24 mouse cellular contexts compared by ENCODE assay signal in the genomic region with DNA sequence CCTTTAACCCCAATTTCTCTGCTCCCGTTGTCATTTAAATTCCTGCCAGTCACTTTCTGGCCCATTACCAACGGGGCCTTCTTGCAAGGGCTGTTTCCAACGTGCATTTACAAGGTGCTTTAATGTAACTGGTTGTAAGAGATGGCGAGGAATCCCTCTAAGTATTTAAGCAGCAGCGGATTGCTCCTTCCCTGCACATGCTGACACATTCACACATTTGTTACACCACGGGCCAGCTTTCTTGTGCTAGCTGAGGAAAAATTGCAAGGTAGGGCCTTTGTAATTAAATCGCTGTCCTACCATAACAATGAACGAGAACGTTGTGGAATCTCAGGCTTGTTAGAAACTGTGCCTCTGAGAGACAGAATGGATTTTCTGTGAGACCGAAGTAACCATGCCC.
"Had no signal": no experiment of that assay in that cellular context is flagged by ENCODE, and none has a peak within 500 bp of the region (broad histone marks: within the 10 kb centered on the region; RNA-seq: fewer than 3 reads in every experiment).

No protein-coding gene starts in this region.

- H3K4me2 ChIP-seq: heart, embryonic 12.5 days; hindbrain, embryonic 13.5 days; hindbrain, embryonic 15.5 days; kidney, embryonic 15.5 days; limb, embryonic 15.5 days; liver, embryonic 12.5 days had no signal

- H3K27ac ChIP-seq: gastrocnemius, adult 2 months; heart, embryonic 10.5 days; hindbrain, embryonic 13.5 days; hindbrain, embryonic 15.5 days; hindbrain, postnatal 0 days; kidney, embryonic 15.5 days; kidney, postnatal 0 days; layer of hippocampus, adult 2 months; left cerebral cortex, adult 2 months; limb, embryonic 15.5 days; liver, embryonic 12.5 days; liver, embryonic 14.5 days had no signal

- H3K4me3 ChIP-seq: gastrocnemius, adult 2 months; heart, embryonic 10.5 days; heart, embryonic 12.5 days; hindbrain, embryonic 13.5 days; hindbrain, embryonic 15.5 days; kidney, embryonic 15.5 days; layer of hippocampus, adult 2 months; left cerebral cortex, adult 2 months; limb, embryonic 15.5 days; liver, embryonic 12.5 days had no signal

- H3K36me3 ChIP-seq: heart, embryonic 10.5 days; heart, embryonic 12.5 days; hindbrain, embryonic 13.5 days; hindbrain, embryonic 15.5 days; kidney, embryonic 15.5 days; limb, embryonic 15.5 days; liver, embryonic 12.5 days had no signal

- ATAC-seq: hindbrain, postnatal 0 days; intestine, embryonic 16.5 days; liver, embryonic 12.5 days had no signal

- H3K9ac ChIP-seq: heart, embryonic 12.5 days; hindbrain, embryonic 13.5 days; hindbrain, embryonic 15.5 days; kidney, embryonic 15.5 days; limb, embryonic 15.5 days; liver, embryonic 12.5 days; liver, embryonic 14.5 days had no signal

- H3K27me3 ChIP-seq: hindbrain, embryonic 13.5 days; hindbrain, embryonic 15.5 days; kidney, embryonic 15.5 days; limb, embryonic 15.5 days; liver, embryonic 12.5 days had no signal

- H3K4me1 ChIP-seq: heart, embryonic 10.5 days; heart, embryonic 12.5 days; limb, embryonic 15.5 days; liver, embryonic 12.5 days had no signal

- DNase-seq: gastrocnemius, adult 2 months; gastrocnemius, postnatal 10 days; gastrocnemius, postnatal 25 days; heart, adult 18-20 months; heart, postnatal 10 days; heart, postnatal 36 days; kidney, adult 11 months; kidney, adult 2 months; kidney, adult 9 months; kidney, postnatal 14 days; kidney, postnatal 36 days had no signal

- H3K9me3 ChIP-seq: heart, embryonic 10.5 days; heart, embryonic 12.5 days; hindbrain, embryonic 13.5 days; hindbrain, embryonic 15.5 days; kidney, embryonic 15.5 days; limb, embryonic 15.5 days; liver, embryonic 12.5 days had no signal
